Mouse (Mus musculus) lung, adult 2 months (tissue): ENCODE data around the gene Mfn2.

Source experiments
- CTCF ChIP-seq: fragments of 200-500 bp; IDR thresholded peaks from 2 replicates; pipeline ENCODE4 v1.5.1; 2011; ENCODE audit warnings: mild to moderate bottlenecking, low read length, control low read depth; ENCODE audit not compliant: insufficient read depth
- POLR2A ChIP-seq: fragments of 200-500 bp; IDR thresholded peaks from 2 replicates; pipeline ENCODE4 v1.6.1; 2011; ENCODE audit warnings: low read depth, mild to moderate bottlenecking, control low read depth, low read length, borderline replicate concordance; ENCODE audit errors: extremely low read depth

- TF ChIP-seq CTCF (no peak), POLR2A (no peak)
Observed at GRCm38 (mm10) chr4:147890341-147890740, 14.2 kb downstream of the Mfn2 start.
